ENCODE assay signal across 29 mouse cellular contexts in genomic region chr2:16568263-16568662, GRCm38 (mm10).
DNase-seq lines count a peak whose midpoint lies in the region; ATAC-seq and TF ChIP-seq lines count a peak whose summit lies in the region.
"Had no signal": no experiment of that assay in that cellular context is flagged by ENCODE, and none has a peak within 500 bp of the region (broad histone marks: within the 10 kb centered on the region; RNA-seq: fewer than 3 reads in every experiment).

No protein-coding gene starts in this region.

- TF ChIP-seq CTCF in CH12.LX (conservative IDR thresholded peaks at IDR 0.05 in 1 of 2, IDR thresholded peaks at IDR 0.05 in 1 of 2; ENCODE audit: low read depth in 2 of 2, low read length in 2 of 2), result no peak

- H3K4me3 ChIP-seq in CH12.LX (replicated peaks in 1 of 3; ENCODE audit: low read depth in 2 of 3, low read length in 2 of 3, poor library complexity in 1 of 3), result no peak overlapping the region
- H3K4me3 ChIP-seq in forebrain, embryonic 11.5 days (ENCODE audit: low read depth, low read length), result no peak overlapping the region
- H3K4me3 ChIP-seq: kidney, embryonic 15.5 days; layer of hippocampus, adult 2 months; left cerebral cortex, adult 2 months; limb, embryonic 13.5 days; lung, embryonic 15.5 days; midbrain, embryonic 12.5 days; neural tube, embryonic 15.5 days had no signal

- no peaks in the 10 kb centered on the region for H3K4me1 ChIP-seq in CH12.LX (ENCODE audit: control insufficient read depth in 1 of 2, insufficient read depth in 2 of 2)
- H3K4me1 ChIP-seq in forebrain, embryonic 11.5 days (replicated peaks; ENCODE audit: control insufficient read depth, insufficient read depth, low read length), result no peaks in the 10 kb centered on the region
- H3K4me1 ChIP-seq: kidney, embryonic 15.5 days; limb, embryonic 13.5 days; lung, embryonic 15.5 days; midbrain, embryonic 12.5 days; neural tube, embryonic 15.5 days had no signal

- H3K36me3 ChIP-seq in CH12.LX (replicated peaks in 1 of 2; ENCODE audit: control insufficient read depth in 1 of 2, insufficient read depth in 1 of 2, low read length in 1 of 2), result no peaks in the 10 kb centered on the region
- no peaks in the 10 kb centered on the region for H3K36me3 ChIP-seq in forebrain, embryonic 11.5 days (ENCODE audit: control insufficient read depth, insufficient read depth, low read length)
- H3K36me3 ChIP-seq: kidney, embryonic 15.5 days; limb, embryonic 13.5 days; lung, embryonic 15.5 days; midbrain, embryonic 12.5 days; neural tube, embryonic 15.5 days had no signal

- no peaks in the 10 kb centered on the region for H3K27me3 ChIP-seq in CH12.LX (replicated peaks)
- no peaks in the 10 kb centered on the region for H3K27me3 ChIP-seq in forebrain, embryonic 11.5 days (ENCODE audit: control insufficient read depth, insufficient read depth, low read length)
- H3K27me3 ChIP-seq: kidney, embryonic 15.5 days; limb, embryonic 13.5 days; lung, embryonic 15.5 days; midbrain, embryonic 12.5 days; neural tube, embryonic 15.5 days had no signal

- H3K9me3 ChIP-seq in CH12.LX (replicated peaks; ENCODE audit: low read length), result no peaks in the 10 kb centered on the region
- H3K9me3 ChIP-seq in forebrain, embryonic 11.5 days (ENCODE audit: control insufficient read depth, low read length), result no peaks in the 10 kb centered on the region
- H3K9me3 ChIP-seq: kidney, embryonic 15.5 days; limb, embryonic 13.5 days; lung, embryonic 15.5 days; midbrain, embryonic 12.5 days; neural tube, embryonic 15.5 days had no signal

- H3K79me2 ChIP-seq in CH12.LX (replicated peaks; ENCODE audit: control insufficient read depth, extremely low read depth, insufficient read depth, poor library complexity, severe bottlenecking), result no peaks in the 10 kb centered on the region

- in situ Hi-C loops in CH12.LX (cut with MboI; ENCODE audit: low pct_ligation_motif_present, low pct_unique_long_range_greater_than_20kb, low sequenced_read_pairs), result no loop called here

- no peak overlapping the region for H3K9ac ChIP-seq in CH12.LX (ENCODE audit: insufficient read depth, low read depth)
- no peak overlapping the region for H3K9ac ChIP-seq in forebrain, embryonic 11.5 days (ENCODE audit: low read length)
- H3K9ac ChIP-seq: hindbrain, embryonic 14.5 days; kidney, embryonic 15.5 days; limb, embryonic 13.5 days; lung, embryonic 15.5 days; midbrain, embryonic 12.5 days; neural tube, embryonic 15.5 days had no signal

- DNase-seq in A20 (ENCODE audit: low read depth, low spot score) (peak; percentile 16), CH12.LX (ENCODE audit: extremely low read depth) (peak; percentile 3)
- peak; percentile 33 for DNase-seq in naive thymus-derived CD4-positive, alpha-beta T cell, adult 2 months (ENCODE audit: low read depth)
- no peak for DNase-seq in cerebellum, postnatal 25 days
- DNase-seq in right cerebral cortex, postnatal 10 days (ENCODE audit: low spot score in 2 of 2), result no peak
- DNase-seq in forebrain, embryonic 11.5 days (ENCODE audit: low spot score), result no peak
- DNase-seq: adrenal gland, postnatal 10 days; B cell, adult 2 months; cerebellum, adult 11-12 months; cerebellum, adult 9-11 months; gastrocnemius, postnatal 14 days; heart, postnatal 36 days; kidney, adult 18-20 months; kidney, postnatal 36 days; right cerebral cortex, postnatal 4 days; thymus, adult 2 months; thymus, postnatal 36 days had no signal

- TF ChIP-seq EP300 in CH12.LX (IDR thresholded peaks at IDR 0.05; ENCODE audit: low read length), result no peak

- ATAC-seq in common myeloid progenitor, adult 5-6 weeks (replicated peaks; ENCODE audit: low read depth, poor library complexity, severe bottlenecking), result peak; percentile 18; the same call in 1 of the 2 replicates
- ATAC-seq in forebrain, embryonic 11.5 days (replicated peaks; ENCODE audit: low FRiP score), result no peak
- ATAC-seq: forebrain, embryonic 14.5 days had no signal

- WGBS in forebrain, embryonic 11.5 days, result 85% methylated on average over 2 of the region's 2 CpGs

- TF ChIP-seq RAD21 in CH12.LX (IDR thresholded peaks at IDR 0.05; ENCODE audit: low read depth, low read length), result no peak

- no peak overlapping the region; the same call in 1 of the 2 replicates for H3K4me2 ChIP-seq in CH12.LX (ENCODE audit: insufficient read depth, low read depth, poor library complexity, severe bottlenecking)
- no peak overlapping the region for H3K4me2 ChIP-seq in forebrain, embryonic 11.5 days (ENCODE audit: low read depth, low read length, severe bottlenecking)
- H3K4me2 ChIP-seq: heart, embryonic 11.5 days; hindbrain, embryonic 14.5 days; kidney, embryonic 15.5 days; limb, embryonic 13.5 days; liver, embryonic 11.5 days; lung, embryonic 15.5 days; midbrain, embryonic 12.5 days; neural tube, embryonic 15.5 days had no signal

- dilution Hi-C loops in CH12.LX (cut with MboI; ENCODE audit: extremely low pct_ligation_motif_present, extremely low pct_unique_long_range_greater_than_20kb, low sequenced_read_pairs), result no loop called here

- no peak for TF ChIP-seq POLR2A in CH12.LX (IDR thresholded peaks at IDR 0.05; ENCODE audit: low read depth, low read length)

- H3K27ac ChIP-seq in CH12.LX (ENCODE audit: insufficient read depth, low read depth), result no peak overlapping the region
- no peak overlapping the region for H3K27ac ChIP-seq in forebrain, embryonic 11.5 days (ENCODE audit: low read depth, low read length)
- H3K27ac ChIP-seq: hindbrain, embryonic 14.5 days; kidney, embryonic 15.5 days; layer of hippocampus, adult 2 months; left cerebral cortex, adult 2 months; limb, embryonic 13.5 days; lung, embryonic 15.5 days; midbrain, embryonic 12.5 days; neural tube, embryonic 15.5 days had no signal

TF ChIP-seq in CH12.LX, 34 proteins besides CTCF, POLR2A, EP300 and RAD21:
- TF ChIP-seq HCFC1 (IDR thresholded peaks at IDR 0.05; ENCODE audit: low read depth, low read length) (no peak), ZMIZ1 (IDR thresholded peaks at IDR 0.05; ENCODE audit: low read depth, low read length) (no peak), SIN3A (IDR thresholded peaks at IDR 0.05; ENCODE audit: low read length) (no peak), MAX (IDR thresholded peaks at IDR 0.05; ENCODE audit: low read length) (no peak), UBTF (IDR thresholded peaks at IDR 0.05; ENCODE audit: low read depth, low read length) (no peak)
TF ChIP-seq in CH12.LX: peak in this region for 0.

Comparison
In these comparisons a context has a peak if more than half of its experiments do, and no peak if none do; other contexts are left out.
1. DNase-seq: peak in A20 (single experiment), CH12.LX (single experiment) and naive thymus-derived CD4-positive, alpha-beta T cell, adult 2 months (single experiment); none in cerebellum, postnatal 25 days (0 of 2), right cerebral cortex, postnatal 10 days (0 of 2) and forebrain, embryonic 11.5 days (single experiment).